Mouse (Mus musculus): ENCODE measurements around the gene Saa1.

GRCm38 (mm10) chr7:46700521-46701025 lies 42.2 kb downstream of the Saa1 start:
- TF ChIP-seq CTCF (IDR thresholded peaks at IDR 0.05), result no peak
- TF ChIP-seq EP300 (IDR thresholded peaks at IDR 0.05), result no peak

Measured in lung, postnatal 0 days (tissue).